Mouse (Mus musculus) E14TG2a.4 (cell line): ENCODE results near the gene Cfl1.

ENCODE experiments used
- CTCF ChIP-seq: conservative IDR thresholded peaks from 2 replicates; pipeline ENCODE4 v1.5.1; 2014; ENCODE audit warnings: low read length
- NANOG ChIP-seq: IDR thresholded peaks from 2 replicates; pipeline ENCODE4 v1.6.1; 2014; ENCODE audit warnings: borderline replicate concordance, low read length, mixed read lengths

- no peak for TF ChIP-seq NANOG
- no peak for TF ChIP-seq CTCF
Observed at GRCm38 (mm10) chr19:5468374-5468773, 21.9 kb upstream of the Cfl1 start, which contains the start of gene Ctsw.
